Mouse (Mus musculus) lung, adult 2 months (tissue): Measurements from ENCODE around the gene Rbm42.

Source experiments
- CTCF ChIP-seq: fragments of 200-500 bp; IDR thresholded peaks from 2 replicates; pipeline ENCODE4 v1.5.1; 2011; ENCODE audit warnings: mild to moderate bottlenecking, low read length, control low read depth; ENCODE audit not compliant: insufficient read depth
- POLR2A ChIP-seq: fragments of 200-500 bp; IDR thresholded peaks from 2 replicates; pipeline ENCODE4 v1.6.1; 2011; ENCODE audit warnings: low read depth, mild to moderate bottlenecking, control low read depth, low read length, borderline replicate concordance; ENCODE audit errors: extremely low read depth

GRCm38 (mm10) chr7:30594510-30595024 lies 55.5 kb downstream of the Rbm42 start:
- no peak for TF ChIP-seq POLR2A
- no peak for TF ChIP-seq CTCF
